Mouse (Mus musculus) small intestine, adult 2 months (tissue): ENCODE measurements around the gene Safb. TPM values are rescaled to one million over a fixed set of nuclear protein-coding genes. Genes with fewer than 3 reads are reported as not detected.
A peak's percentile ranks its signal among the peaks of the same experiment; 100 is the strongest.

Experiments
- H3K27ac ChIP-seq: fragments of 200-500 bp; 2 replicates; pipeline ENCODE4 v1.5.1; 2012; ENCODE audit warnings: low read depth, low read length, control low read depth, inconsistent platforms; ENCODE audit not compliant: insufficient read depth
- H3K27me3 ChIP-seq: fragments of 200-500 bp; 2 replicates; pipeline ENCODE4 v1.6.1; 2012; ENCODE audit warnings: mild to moderate bottlenecking, moderate library complexity, low read length, inconsistent platforms; ENCODE audit not compliant: control insufficient read depth, insufficient read depth
- H3K36me3 ChIP-seq: fragments of 200-500 bp; 2 replicates; pipeline ENCODE4 v1.6.1; 2012; ENCODE audit warnings: mild to moderate bottlenecking, low read length, control low read depth, inconsistent platforms; ENCODE audit not compliant: control insufficient read depth, insufficient read depth
- H3K4me1 ChIP-seq: fragments of 200-500 bp; 2 replicates; pipeline ENCODE4 v1.6.1; 2012; ENCODE audit warnings: low read length, inconsistent platforms, mixed read lengths; ENCODE audit not compliant: control insufficient read depth, insufficient read depth, insufficient read length
- H3K4me3 ChIP-seq: fragments of 200-500 bp; 2 replicates; pipeline ENCODE4 v1.5.1; 2012; ENCODE audit warnings: low read depth, mild to moderate bottlenecking, control low read depth, inconsistent platforms, low read length, moderate library complexity
- CTCF ChIP-seq: fragments of 200-500 bp; IDR thresholded peaks from 2 replicates; pipeline ENCODE4 v1.5.1; 2012; ENCODE audit warnings: low read depth, mild to moderate bottlenecking, control low read depth, inconsistent platforms, low read length, moderate library complexity, mixed read lengths; ENCODE audit not compliant: insufficient replicate concordance, insufficient read length; ENCODE audit errors: extremely low read depth
- POLR2A ChIP-seq: fragments of 200-500 bp; IDR thresholded peaks from 2 replicates; pipeline ENCODE4 v1.6.1; 2012; ENCODE audit warnings: low read depth, mild to moderate bottlenecking, control low read depth, inconsistent platforms, low read length, moderate library complexity
- WGBS: fragments of 180-500 bp; shearing (Covaris S2); methylation state at CpG from one replicate; pipeline ENCODE4 v1.1.7; 2018; 5-methylcytosine and 5-hydroxymethylcytosine counted together
- polyA plus RNA-seq: library from polyadenylated mRNA; depleted of rRNA; stranded (reverse); fragments of >200 nt; gene quantifications from 2 replicates; pipeline ENCODE4 v1.2.3, GENCODE M21; 2012; rRNA removed

Safb gene
- 47.8 and 95.7 TPM in 2 replicates for polyA plus RNA-seq

- under 1% methylated on average over 100 of the region's 101 CpGs for WGBS
- H3K36me3 ChIP-seq, result peaks cover 45% of the 10 kb centered on the region
- TF ChIP-seq CTCF, result no peak
- TF ChIP-seq POLR2A, result peak; percentile 81
- H3K27ac ChIP-seq, result peak within 1 kb of the TSS; percentile 93
- peaks cover 19% of the 10 kb centered on the region for H3K4me1 ChIP-seq
- no peaks in the 10 kb centered on the region for H3K27me3 ChIP-seq
- peak within 1 kb of the TSS; percentile 95 for H3K4me3 ChIP-seq
Measured at GRCm38 (mm10) chr17:56584257-56585130, at the start of gene Safb, which contains the start of gene Safb2. TSS of gene Safb (plus strand) at chr17:56584825. TSS of gene Safb2 (minus strand) at chr17:56584585.

DNA sequence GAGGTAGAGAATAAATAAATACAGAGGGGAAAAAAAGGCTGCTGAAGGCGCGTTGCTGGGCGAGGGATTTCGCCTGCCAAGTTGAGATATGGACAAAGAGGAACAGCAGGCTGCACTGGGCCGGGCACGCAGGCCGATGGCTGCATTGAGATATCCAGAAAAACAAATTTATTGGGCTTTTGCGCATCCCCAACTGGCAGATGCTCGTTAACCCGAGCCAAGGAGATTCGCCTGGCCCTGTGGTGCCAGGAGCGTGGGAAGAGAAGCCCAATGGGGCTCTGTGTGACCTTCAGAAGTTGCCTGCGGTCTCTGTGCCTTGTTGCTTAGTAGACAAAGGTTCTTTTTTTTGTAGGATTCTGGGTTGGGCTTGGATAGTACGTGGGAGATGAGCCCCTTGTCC, 48.4 kb upstream of the Safb start:
- no peak for TF ChIP-seq CTCF
- TF ChIP-seq POLR2A, result no peak
- whole genome bisulfite sequencing, result 73% methylated on average over 14 of the region's 14 CpGs
- Histone ChIP-seq H3K4me1 (no peaks in the 10 kb centered on the region), H3K36me3 (no peaks in the 10 kb centered on the region), H3K27ac (no peak overlapping the region), H3K4me3 (no peak overlapping the region), H3K27me3 (no peaks in the 10 kb centered on the region)

DNA sequence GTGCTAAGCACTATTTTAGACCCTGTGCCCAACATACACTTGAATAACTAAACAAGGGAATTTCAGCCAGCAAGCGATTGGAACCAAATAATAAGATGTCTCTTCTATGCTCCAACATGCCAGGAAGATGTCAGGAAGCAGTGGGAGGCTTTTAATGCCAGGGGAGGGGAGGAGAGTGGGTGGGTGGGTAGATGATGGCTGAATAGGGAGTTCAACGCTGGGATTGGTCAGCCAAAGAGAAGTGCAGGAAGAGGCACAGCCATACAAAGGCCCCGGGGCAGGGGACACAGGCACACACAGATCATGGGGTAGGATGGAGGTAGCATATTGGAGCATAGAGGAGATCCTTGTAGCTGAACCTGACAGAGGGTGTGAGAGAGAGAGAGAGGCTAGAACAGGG, 47.8 kb upstream of the Safb start:
- H3K27me3 ChIP-seq, result no peaks in the 10 kb centered on the region
- TF ChIP-seq POLR2A, result no peak
- TF ChIP-seq CTCF, result no peak
- no peaks in the 10 kb centered on the region for H3K4me1 ChIP-seq
- H3K27ac ChIP-seq, result no peak overlapping the region
- 69% methylated on average over 3 of the region's 3 CpGs for WGBS
- no peaks in the 10 kb centered on the region for H3K36me3 ChIP-seq
- no peak overlapping the region for H3K4me3 ChIP-seq

DNA sequence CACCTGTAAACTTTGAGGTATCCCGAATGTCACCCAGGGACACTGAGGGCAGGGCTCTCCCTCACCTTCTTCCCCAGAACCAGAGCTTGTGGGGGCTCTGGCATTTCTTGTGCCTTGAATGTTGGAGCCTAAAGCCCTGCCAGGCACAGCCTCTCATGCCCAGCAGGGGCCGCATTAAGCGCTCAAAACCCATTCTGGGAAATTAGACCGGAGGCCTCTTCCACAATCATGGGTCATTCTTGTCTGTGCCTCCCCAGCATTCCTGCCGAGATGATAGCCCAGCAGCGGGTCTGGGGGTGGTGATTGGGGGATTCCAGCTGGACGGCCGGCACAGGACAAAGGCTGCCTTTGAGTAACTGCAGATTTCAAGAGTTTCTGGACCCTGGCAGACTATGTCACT, 46.7 kb upstream of the Safb start:
- Histone ChIP-seq H3K4me3 (no peak overlapping the region), H3K27me3 (no peaks in the 10 kb centered on the region), H3K27ac (no peak overlapping the region), H3K4me1 (no peaks in the 10 kb centered on the region), H3K36me3 (no peaks in the 10 kb centered on the region)
- 53% methylated on average over 8 of the region's 8 CpGs for WGBS
- TF ChIP-seq CTCF, result no peak
- TF ChIP-seq POLR2A, result no peak

DNA sequence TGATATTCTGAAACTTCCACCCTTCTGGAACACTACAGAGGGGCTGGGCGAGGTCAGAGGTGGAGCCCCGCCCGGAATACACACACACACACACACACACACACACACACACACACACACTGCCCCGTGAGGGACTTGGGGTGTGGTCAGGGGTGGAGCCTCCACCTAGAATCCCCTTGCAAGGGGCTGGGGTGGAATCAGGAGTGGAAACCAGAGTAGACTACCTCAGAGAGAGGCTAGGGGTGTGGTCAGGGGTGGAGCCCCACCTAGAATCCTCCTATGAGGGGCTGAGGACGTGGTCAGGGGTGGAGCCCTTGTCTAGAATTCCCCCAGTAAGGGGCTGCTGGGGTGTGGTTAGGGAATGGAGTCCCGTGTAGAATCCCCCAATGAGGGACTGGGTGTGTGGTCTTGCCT, 44.1 kb upstream of the Safb start:
- WGBS, result 28% methylated on average over 6 of the region's 6 CpGs
- Histone ChIP-seq H3K4me1 (no peaks in the 10 kb centered on the region), H3K36me3 (no peaks in the 10 kb centered on the region), H3K4me3 (no peak overlapping the region), H3K27me3 (no peaks in the 10 kb centered on the region), H3K27ac (no peak overlapping the region)
- TF ChIP-seq CTCF, result no peak
- TF ChIP-seq POLR2A, result no peak

DNA sequence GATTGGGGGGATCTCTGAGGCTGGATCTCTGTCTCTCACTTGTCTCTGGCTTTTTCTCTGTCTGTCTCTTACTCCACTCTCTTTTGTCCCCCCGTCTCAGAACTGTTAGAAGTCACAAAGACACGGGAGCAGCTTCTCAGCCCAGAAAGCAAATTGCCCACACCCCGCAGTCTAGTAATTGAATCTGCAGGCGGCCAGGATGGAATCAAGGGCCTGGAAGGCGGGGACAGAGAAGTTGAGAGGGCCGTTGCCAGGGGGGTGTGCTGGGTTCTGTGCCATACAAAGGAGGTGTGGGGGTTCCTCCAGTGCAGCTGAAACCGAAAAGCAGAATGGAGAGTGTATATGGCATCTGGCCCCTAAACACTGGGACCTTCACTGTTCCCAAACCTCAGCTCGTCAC, 41.9 kb upstream of the Safb start:
- Histone ChIP-seq H3K27me3 (no peaks in the 10 kb centered on the region), H3K36me3 (no peaks in the 10 kb centered on the region), H3K27ac (no peak overlapping the region), H3K4me3 (no peak overlapping the region), H3K4me1 (no peaks in the 10 kb centered on the region)
- TF ChIP-seq CTCF (no peak), POLR2A (no peak)
- 61% methylated on average over 8 of the region's 8 CpGs for WGBS

DNA sequence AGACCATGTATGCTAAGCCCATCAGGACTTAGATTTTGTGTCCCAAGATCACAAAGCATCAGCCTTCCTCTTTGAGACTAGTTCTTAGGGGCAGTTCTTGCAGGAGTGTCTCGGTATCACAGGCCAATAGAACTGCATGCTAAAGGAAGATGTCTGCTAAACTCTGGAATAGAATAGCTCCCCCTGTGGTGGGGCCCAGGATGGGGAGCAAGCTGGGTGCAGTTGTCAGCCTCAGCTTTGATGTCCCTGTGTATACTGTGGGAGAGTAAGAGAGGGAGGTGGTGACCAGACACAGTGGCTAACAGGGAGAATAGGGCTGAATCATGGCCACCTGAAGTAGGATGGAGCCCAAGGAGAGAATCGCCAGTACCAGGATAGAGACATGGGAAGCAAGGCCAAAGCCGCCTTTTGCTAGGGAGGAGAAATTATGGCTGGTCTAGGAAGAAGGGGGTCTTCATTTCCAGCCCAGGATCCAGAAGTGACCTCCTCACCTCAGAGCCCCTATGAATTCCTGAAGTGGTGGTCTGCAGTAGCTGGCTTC, 40.9 kb upstream of the Safb start:
- H3K4me1 ChIP-seq, result no peaks in the 10 kb centered on the region
- 81% methylated on average over 3 of the region's 3 CpGs for WGBS
- no peak overlapping the region for H3K27ac ChIP-seq
- no peak overlapping the region for H3K4me3 ChIP-seq
- TF ChIP-seq CTCF (0 out of 2 replicates have a peak, but pooled peaks have one; percentile 11), POLR2A (no peak)
- H3K27me3 ChIP-seq, result no peaks in the 10 kb centered on the region
- no peaks in the 10 kb centered on the region for H3K36me3 ChIP-seq
